Mouse (Mus musculus): ENCODE results near the gene Kcnn4. TPM values are rescaled to one million over a fixed set of nuclear protein-coding genes. Genes with fewer than 3 reads are reported as not detected.

The Kcnn4 gene
- polyA plus RNA-seq, 1 experiment from 2014 or later = 4.1 TPM

DNA sequence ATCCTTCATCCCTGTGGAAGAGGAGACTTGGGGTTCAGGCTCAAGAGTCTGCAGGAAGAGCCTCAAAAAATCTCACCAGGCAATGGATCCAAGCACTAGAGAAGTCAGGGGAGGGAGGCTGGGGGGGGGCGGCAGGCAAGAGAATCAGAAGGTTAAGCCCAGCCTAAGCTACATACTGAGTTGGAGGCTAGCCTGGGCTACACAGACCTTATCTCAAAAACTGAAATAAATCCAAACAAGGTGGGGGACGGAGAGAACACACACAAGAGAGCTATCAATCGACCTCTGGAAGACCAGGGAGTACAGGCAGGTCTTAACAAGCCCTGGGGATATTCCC lies 1.7 kb downstream of the Kcnn4 start:
- H3K27me3 ChIP-seq (ENCODE audit: control insufficient read depth, insufficient read depth, low read length) = peaks cover under 1% of the 10 kb centered on the region; the same call in 1 of the 2 replicates
- H3K4me1 ChIP-seq (replicated peaks; ENCODE audit: control insufficient read depth, insufficient read depth, low read length) = no peaks in the 10 kb centered on the region
- no peak overlapping the region for H3K4me3 ChIP-seq (ENCODE audit: low read depth, low read length)
- 67% methylated on average over 3 of the region's 3 CpGs for WGBS
- ATAC-seq (replicated peaks; ENCODE audit: low FRiP score) = no peak
- H3K9ac ChIP-seq (ENCODE audit: low read length) = no peak overlapping the region
- H3K27ac ChIP-seq (ENCODE audit: low read depth, low read length) = no peak overlapping the region
- H3K36me3 ChIP-seq (ENCODE audit: control insufficient read depth, insufficient read depth, low read length) = no peaks in the 10 kb centered on the region
- DNase-seq (ENCODE audit: low spot score) = no peak
- H3K4me2 ChIP-seq (ENCODE audit: low read depth, low read length, severe bottlenecking) = no peak overlapping the region
- H3K9me3 ChIP-seq (ENCODE audit: control insufficient read depth, low read length) = no peaks in the 10 kb centered on the region

DNA sequence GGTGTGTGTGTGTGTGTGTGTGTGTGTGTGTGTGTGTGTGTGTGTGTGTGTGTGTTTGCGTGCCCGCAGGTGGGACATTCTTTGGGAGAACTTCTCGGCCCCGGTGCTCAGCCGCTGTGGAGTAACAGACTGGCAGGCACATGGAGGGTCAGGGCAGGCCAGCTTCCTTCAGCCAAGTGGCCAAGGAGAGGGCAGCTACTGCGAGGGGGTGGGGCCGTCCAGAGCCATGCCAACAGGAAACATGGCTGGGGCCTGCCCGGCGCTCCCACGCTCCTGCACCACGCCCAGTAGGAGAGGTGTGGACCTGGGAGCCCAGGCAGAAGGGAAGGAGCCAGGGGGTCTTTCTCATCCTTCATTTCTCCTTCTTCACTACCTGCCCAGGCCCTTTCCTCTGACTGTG lies 2.2 kb downstream of the Kcnn4 start:
- Histone ChIP-seq H3K27ac (ENCODE audit: low read depth, low read length) (no peak overlapping the region), H3K4me2 (ENCODE audit: low read depth, low read length, severe bottlenecking) (no peak overlapping the region), H3K27me3 (ENCODE audit: control insufficient read depth, insufficient read depth, low read length) (peaks cover 3% of the 10 kb centered on the region), H3K4me3 (ENCODE audit: low read depth, low read length) (no peak overlapping the region), H3K9me3 (ENCODE audit: control insufficient read depth, low read length) (no peaks in the 10 kb centered on the region), H3K4me1 (replicated peaks; ENCODE audit: control insufficient read depth, insufficient read depth, low read length) (peaks cover 4% of the 10 kb centered on the region; the same call in 1 of the 2 replicates), H3K36me3 (ENCODE audit: control insufficient read depth, insufficient read depth, low read length) (no peaks in the 10 kb centered on the region), H3K9ac (ENCODE audit: low read length) (no peak overlapping the region)
- no peak for ATAC-seq (replicated peaks; ENCODE audit: low FRiP score)
- WGBS = 85% methylated on average over 9 of the region's 11 CpGs
- DNase-seq (ENCODE audit: low spot score) = no peak

DNA sequence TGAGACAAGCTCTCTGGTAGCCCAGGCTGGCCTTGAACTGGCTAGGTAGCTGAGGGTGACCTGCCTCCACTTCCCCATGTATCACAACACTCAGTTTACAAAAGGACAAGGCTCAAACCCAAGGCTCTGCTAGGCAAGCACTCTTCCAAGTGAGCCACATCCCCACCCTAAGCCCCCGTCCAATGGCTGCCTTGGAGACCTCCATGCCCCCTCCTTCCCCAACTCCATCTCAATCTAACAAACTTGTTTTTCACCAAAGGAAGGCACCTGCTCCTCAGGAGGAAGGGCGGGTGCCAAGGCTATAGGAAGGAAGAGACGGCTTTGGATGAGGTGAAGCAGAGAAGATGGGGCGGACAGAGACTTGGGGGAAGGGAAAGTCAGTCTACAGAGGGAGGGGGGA lies 2.7 kb downstream of the Kcnn4 start:
- no peak overlapping the region for H3K4me3 ChIP-seq (ENCODE audit: low read depth, low read length)
- WGBS = 72% methylated on average over 4 of the region's 4 CpGs

DNA sequence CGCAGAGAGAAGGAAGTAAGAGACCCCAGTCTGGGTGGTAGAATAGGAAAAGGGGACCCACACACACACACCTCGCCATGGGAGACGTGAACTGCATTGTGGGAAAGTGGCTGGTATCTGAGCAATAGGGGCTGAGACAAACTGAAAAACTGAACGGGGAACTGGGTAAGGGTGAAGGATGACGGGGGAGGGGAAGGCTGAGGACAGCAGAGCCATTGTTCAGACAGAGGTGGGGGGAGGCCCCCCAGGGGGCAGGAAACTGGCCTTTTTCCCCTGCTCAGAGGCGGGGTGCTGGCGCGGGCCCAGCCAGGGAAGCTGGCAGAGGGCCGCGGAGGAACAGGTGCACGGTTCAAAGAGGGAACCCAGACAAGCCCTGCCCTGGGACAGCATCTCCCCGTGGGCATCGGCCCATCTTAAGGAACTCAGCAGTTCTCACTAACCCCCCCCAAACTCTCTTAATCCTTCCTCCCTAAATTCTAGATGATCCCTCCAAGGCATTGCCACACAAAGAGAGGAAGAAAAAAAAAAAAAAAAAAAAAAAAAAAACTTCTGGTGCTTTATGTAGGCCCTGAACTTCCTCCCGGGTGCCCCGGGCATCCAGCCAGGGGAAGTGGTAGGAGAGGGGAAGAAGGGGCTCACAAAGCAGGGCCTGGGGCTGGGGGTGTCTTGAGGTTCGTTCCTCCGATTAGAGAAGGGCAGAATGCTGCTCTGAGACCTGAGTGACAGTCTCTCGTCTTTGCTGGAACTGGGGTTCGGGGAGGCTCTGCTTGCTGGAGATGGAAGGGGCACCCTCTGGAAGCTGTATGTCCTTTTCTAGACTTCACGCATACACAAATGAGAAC lies 3.7 kb downstream of the Kcnn4 start:
- ATAC-seq (replicated peaks; ENCODE audit: low FRiP score) (no peak; the same call in 1 of the 2 replicates), DNase-seq (ENCODE audit: low spot score) (no peak)
- Histone ChIP-seq H3K4me1 (replicated peaks; ENCODE audit: control insufficient read depth, insufficient read depth, low read length) (peaks cover 5% of the 10 kb centered on the region; the same call in 1 of the 2 replicates), H3K27me3 (ENCODE audit: control insufficient read depth, insufficient read depth, low read length) (peaks cover 5% of the 10 kb centered on the region), H3K9me3 (ENCODE audit: control insufficient read depth, low read length) (no peaks in the 10 kb centered on the region), H3K36me3 (ENCODE audit: control insufficient read depth, insufficient read depth, low read length) (no peaks in the 10 kb centered on the region), H3K4me2 (ENCODE audit: low read depth, low read length, severe bottlenecking) (0 out of 2 replicates have a peak overlapping the region, but pooled peaks have one; percentile 21), H3K4me3 (ENCODE audit: low read depth, low read length) (no peak overlapping the region), H3K27ac (ENCODE audit: low read depth, low read length) (no peak overlapping the region), H3K9ac (ENCODE audit: low read length) (peak overlapping the region; percentile 44)
- whole genome bisulfite sequencing = 38% methylated on average over 20 of the region's 20 CpGs

More for the DNA sequence above, 2.7 kb downstream of the Kcnn4 start:
- Histone ChIP-seq H3K4me2 (ENCODE audit: low read depth, low read length, severe bottlenecking) (no peak overlapping the region), H3K36me3 (ENCODE audit: control insufficient read depth, insufficient read depth, low read length) (no peaks in the 10 kb centered on the region), H3K4me1 (replicated peaks; ENCODE audit: control insufficient read depth, insufficient read depth, low read length) (peaks cover 5% of the 10 kb centered on the region; the same call in 1 of the 2 replicates), H3K9me3 (ENCODE audit: control insufficient read depth, low read length) (no peaks in the 10 kb centered on the region), H3K9ac (ENCODE audit: low read length) (no peak overlapping the region), H3K27me3 (ENCODE audit: control insufficient read depth, insufficient read depth, low read length) (peaks cover 5% of the 10 kb centered on the region), H3K27ac (ENCODE audit: low read depth, low read length) (no peak overlapping the region)
- no peak for DNase-seq (ENCODE audit: low spot score)
- no peak for ATAC-seq (replicated peaks; ENCODE audit: low FRiP score)

DNA sequence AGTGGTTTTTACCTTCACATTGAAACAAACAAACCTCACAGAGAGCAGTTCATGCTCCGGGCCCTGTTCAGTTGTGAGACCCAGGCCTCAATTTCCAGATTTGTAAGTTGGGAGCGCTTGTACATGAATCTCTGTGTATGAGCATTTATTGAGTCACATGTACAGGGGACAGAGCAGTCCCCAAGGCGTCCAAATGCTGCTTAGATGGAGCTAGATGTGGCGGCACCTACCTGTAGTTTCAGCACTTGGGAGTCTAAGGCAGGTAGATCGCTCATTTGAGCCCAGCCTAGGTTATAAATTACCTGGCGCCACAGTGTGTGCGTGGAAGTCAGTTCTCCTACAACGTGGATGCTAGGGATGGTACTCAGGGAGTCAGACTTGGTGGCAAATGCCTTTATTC lies 6.4 kb downstream of the Kcnn4 start:
- Histone ChIP-seq H3K4me3 (ENCODE audit: low read depth, low read length) (no peak overlapping the region), H3K27me3 (ENCODE audit: control insufficient read depth, insufficient read depth, low read length) (peaks cover 5% of the 10 kb centered on the region), H3K4me2 (ENCODE audit: low read depth, low read length, severe bottlenecking) (no peak overlapping the region), H3K4me1 (replicated peaks; ENCODE audit: control insufficient read depth, insufficient read depth, low read length) (peaks cover 5% of the 10 kb centered on the region; the same call in 1 of the 2 replicates), H3K27ac (ENCODE audit: low read depth, low read length) (0 out of 2 replicates have a peak overlapping the region, but pooled peaks have one; percentile 12), H3K9me3 (ENCODE audit: control insufficient read depth, low read length) (no peaks in the 10 kb centered on the region), H3K9ac (ENCODE audit: low read length) (no peak overlapping the region), H3K36me3 (ENCODE audit: control insufficient read depth, insufficient read depth, low read length) (no peaks in the 10 kb centered on the region)
- no peak for ATAC-seq (replicated peaks; ENCODE audit: low FRiP score)
- DNase-seq (ENCODE audit: low spot score) = no peak
- WGBS = 89% methylated on average over 8 of the region's 8 CpGs

DNA sequence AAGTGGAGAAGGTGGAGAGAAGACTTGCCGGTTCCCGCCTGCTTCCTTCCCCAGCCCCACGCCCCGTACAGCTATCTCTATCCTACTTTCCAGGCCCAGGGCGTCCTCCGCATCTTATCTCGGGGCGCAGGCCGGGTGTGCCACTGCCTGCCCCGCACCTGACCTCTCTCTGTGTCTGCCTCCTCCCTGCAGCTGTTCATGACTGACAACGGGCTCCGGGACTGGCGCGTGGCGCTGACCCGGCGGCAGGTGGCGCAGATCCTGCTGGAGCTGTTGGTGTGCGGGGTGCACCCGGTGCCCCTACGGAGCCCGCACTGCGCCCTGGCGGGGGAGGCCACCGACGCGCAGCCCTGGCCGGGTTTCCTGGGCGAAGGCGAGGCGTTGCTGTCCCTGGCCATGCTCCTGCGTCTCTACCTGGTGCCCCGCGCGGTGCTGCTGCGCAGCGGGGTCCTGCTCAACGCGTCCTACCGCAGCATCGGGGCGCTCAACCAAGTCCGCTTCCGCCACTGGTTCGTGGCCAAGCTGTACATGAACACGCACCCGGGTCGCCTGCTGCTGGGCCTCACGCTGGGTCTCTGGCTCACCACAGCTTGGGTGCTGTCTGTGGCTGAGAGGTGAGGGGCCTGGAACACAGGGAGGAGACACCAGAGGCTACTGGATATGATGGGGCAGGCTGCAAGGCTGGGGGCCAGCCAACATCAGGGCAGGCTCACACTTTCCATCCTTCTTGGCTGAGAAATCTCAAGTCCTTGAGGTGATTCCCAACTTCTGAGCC lies 7.2 kb downstream of the Kcnn4 start:
- Histone ChIP-seq H3K27ac (ENCODE audit: low read depth, low read length) (no peak overlapping the region), H3K36me3 (ENCODE audit: control insufficient read depth, insufficient read depth, low read length) (no peaks in the 10 kb centered on the region), H3K4me1 (replicated peaks; ENCODE audit: control insufficient read depth, insufficient read depth, low read length) (peaks cover 5% of the 10 kb centered on the region; the same call in 1 of the 2 replicates), H3K9ac (ENCODE audit: low read length) (peak overlapping the region; percentile 32), H3K4me2 (ENCODE audit: low read depth, low read length, severe bottlenecking) (peak overlapping the region; percentile 53), H3K9me3 (ENCODE audit: control insufficient read depth, low read length) (no peaks in the 10 kb centered on the region), H3K4me3 (ENCODE audit: low read depth, low read length) (peak overlapping the region; percentile 20), H3K27me3 (ENCODE audit: control insufficient read depth, insufficient read depth, low read length) (peaks cover 5% of the 10 kb centered on the region)
- peak; percentile 70 for ATAC-seq (replicated peaks; ENCODE audit: low FRiP score)
- 7% methylated on average over 49 of the region's 49 CpGs for WGBS
- peak; percentile 81 for DNase-seq (ENCODE audit: low spot score)

DNA sequence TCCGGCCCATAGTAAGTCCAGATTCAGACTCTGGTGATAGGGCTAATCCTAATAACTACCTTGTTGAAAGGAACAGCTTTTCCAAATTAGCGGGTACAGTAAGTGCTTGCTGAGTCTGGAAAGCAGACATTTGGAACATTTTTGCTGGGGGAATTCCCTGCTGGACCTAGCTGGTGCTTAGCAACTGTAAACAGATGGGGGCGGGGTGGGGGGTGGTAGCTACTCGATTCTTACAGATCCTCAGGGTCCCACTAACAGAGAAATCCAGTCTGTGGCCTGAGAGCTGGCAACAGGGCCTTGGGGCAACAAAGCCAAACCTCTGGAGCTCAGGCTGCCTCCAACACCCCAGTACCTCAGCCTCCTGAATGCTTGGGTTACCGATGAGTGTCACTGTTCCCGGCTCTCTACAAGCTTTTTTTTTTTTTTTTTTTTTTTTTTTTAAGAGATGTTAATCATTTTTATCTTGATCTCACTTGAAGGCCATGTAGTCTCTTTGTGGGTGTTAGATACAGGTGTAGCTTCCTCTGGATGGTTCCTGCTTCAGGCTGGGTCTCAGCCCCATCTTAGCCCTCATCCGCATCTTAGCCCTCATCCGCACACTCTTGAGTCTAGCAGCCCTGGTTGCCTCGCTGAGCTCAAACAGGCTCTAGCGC lies 8.1 kb downstream of the Kcnn4 start:
- ATAC-seq (replicated peaks; ENCODE audit: low FRiP score) (no peak), DNase-seq (ENCODE audit: low spot score) (no peak)
- H3K9ac ChIP-seq (ENCODE audit: low read length) = no peak overlapping the region
- 80% methylated on average over 10 of the region's 10 CpGs for WGBS
- H3K9me3 ChIP-seq (ENCODE audit: control insufficient read depth, low read length) = no peaks in the 10 kb centered on the region
- peaks cover 5% of the 10 kb centered on the region for H3K27me3 ChIP-seq (ENCODE audit: control insufficient read depth, insufficient read depth, low read length)
- no peaks in the 10 kb centered on the region for H3K36me3 ChIP-seq (ENCODE audit: control insufficient read depth, insufficient read depth, low read length)
- H3K4me1 ChIP-seq (replicated peaks; ENCODE audit: control insufficient read depth, insufficient read depth, low read length) = peaks cover 5% of the 10 kb centered on the region; the same call in 1 of the 2 replicates
- H3K4me2 ChIP-seq (ENCODE audit: low read depth, low read length, severe bottlenecking) = no peak overlapping the region
- H3K27ac ChIP-seq (ENCODE audit: low read depth, low read length) = no peak overlapping the region
- no peak overlapping the region for H3K4me3 ChIP-seq (ENCODE audit: low read depth, low read length)

DNA sequence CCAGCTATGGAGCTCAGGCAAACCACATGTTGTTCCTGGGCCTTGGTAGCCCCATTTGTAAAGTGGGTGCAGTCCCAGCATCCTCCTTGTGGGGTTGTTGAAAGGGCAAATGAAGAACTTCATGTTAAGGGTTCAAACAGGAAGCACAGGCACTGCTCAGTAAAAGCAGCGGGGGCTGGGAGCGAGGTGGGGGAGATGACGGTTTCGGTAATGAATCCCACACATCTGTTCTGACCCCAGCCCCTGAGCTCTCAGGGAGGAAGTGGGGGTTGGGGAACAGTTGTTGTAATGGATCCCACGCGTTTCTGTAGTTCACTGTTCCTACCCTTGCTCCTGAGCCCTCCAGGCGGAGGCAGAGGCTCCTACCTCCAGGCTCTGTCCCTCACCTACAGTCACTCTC lies 9.9 kb downstream of the Kcnn4 start:
- Histone ChIP-seq H3K27me3 (ENCODE audit: control insufficient read depth, insufficient read depth, low read length) (peaks cover 5% of the 10 kb centered on the region), H3K27ac (ENCODE audit: low read depth, low read length) (no peak overlapping the region), H3K9me3 (ENCODE audit: control insufficient read depth, low read length) (no peaks in the 10 kb centered on the region), H3K9ac (ENCODE audit: low read length) (no peak overlapping the region), H3K4me3 (ENCODE audit: low read depth, low read length) (no peak overlapping the region), H3K4me1 (replicated peaks; ENCODE audit: control insufficient read depth, insufficient read depth, low read length) (peaks cover 5% of the 10 kb centered on the region; the same call in 1 of the 2 replicates), H3K4me2 (ENCODE audit: low read depth, low read length, severe bottlenecking) (no peak overlapping the region), H3K36me3 (ENCODE audit: control insufficient read depth, insufficient read depth, low read length) (no peaks in the 10 kb centered on the region)
- ATAC-seq (replicated peaks; ENCODE audit: low FRiP score) (no peak), DNase-seq (ENCODE audit: low spot score) (no peak)
- WGBS = 65% methylated on average over 7 of the region's 7 CpGs
